Mouse (Mus musculus) forebrain, embryonic 10.5 days (tissue): Measurements from ENCODE around the gene Ranbp2. TPM values are rescaled to one million over a fixed set of nuclear protein-coding genes. Genes with fewer than 3 reads are reported as not detected.
A peak's percentile ranks its signal among the peaks of the same experiment; 100 is the strongest.

Source experiments
- DNase-seq: peaks from one replicate; pipeline ENCODE4 v3.0.0-alpha.2; 2017; ENCODE audit warnings: low spot score; ENCODE audit errors: extremely low spot score
- H3K27ac ChIP-seq: fragments of 300-500 bp; sonication (generic); 2 replicates; pipeline ENCODE4 v1.5.1; 2016; ENCODE audit warnings: mild to moderate bottlenecking
- H3K27me3 ChIP-seq: fragments of 300-500 bp; sonication (generic); 2 replicates; pipeline ENCODE4 v1.6.1; 2016; ENCODE audit warnings: mild to moderate bottlenecking; ENCODE audit not compliant: poor library complexity, severe bottlenecking
- H3K36me3 ChIP-seq: fragments of 300-500 bp; sonication (generic); replicated peaks from 2 replicates; pipeline ENCODE4 v1.6.1; 2016; ENCODE audit warnings: mild to moderate bottlenecking, moderate library complexity
- H3K4me1 ChIP-seq: fragments of 300-500 bp; sonication (generic); 2 replicates; pipeline ENCODE4 v1.6.1; 2016
- H3K4me3 ChIP-seq: fragments of 300-500 bp; sonication (generic); 2 replicates; pipeline ENCODE4 v1.5.1; 2016; ENCODE audit warnings: mild to moderate bottlenecking, moderate library complexity
- H3K9me3 ChIP-seq: fragments of 300-500 bp; sonication (generic); 2 replicates; pipeline ENCODE4 v1.6.1; 2016; ENCODE audit warnings: mild to moderate bottlenecking, moderate library complexity
- WGBS: fragments of 180-500 bp; shearing (Covaris S2); methylation state at CpG from one replicate; pipeline ENCODE4 v1.1.7; 2016; 5-methylcytosine and 5-hydroxymethylcytosine counted together
- polyA plus RNA-seq: library from polyadenylated mRNA; unstranded; fragments of >200 nt; fragmentation: Nextera tagmentation; extraction: Ambion mirVana; gene quantifications from 2 replicates; pipeline ENCODE4 v1.2.1, GENCODE M21; 2016

Gene Ranbp2
- polyA plus RNA-seq, result 29.0 and 30.5 TPM in 2 replicates

DNA sequence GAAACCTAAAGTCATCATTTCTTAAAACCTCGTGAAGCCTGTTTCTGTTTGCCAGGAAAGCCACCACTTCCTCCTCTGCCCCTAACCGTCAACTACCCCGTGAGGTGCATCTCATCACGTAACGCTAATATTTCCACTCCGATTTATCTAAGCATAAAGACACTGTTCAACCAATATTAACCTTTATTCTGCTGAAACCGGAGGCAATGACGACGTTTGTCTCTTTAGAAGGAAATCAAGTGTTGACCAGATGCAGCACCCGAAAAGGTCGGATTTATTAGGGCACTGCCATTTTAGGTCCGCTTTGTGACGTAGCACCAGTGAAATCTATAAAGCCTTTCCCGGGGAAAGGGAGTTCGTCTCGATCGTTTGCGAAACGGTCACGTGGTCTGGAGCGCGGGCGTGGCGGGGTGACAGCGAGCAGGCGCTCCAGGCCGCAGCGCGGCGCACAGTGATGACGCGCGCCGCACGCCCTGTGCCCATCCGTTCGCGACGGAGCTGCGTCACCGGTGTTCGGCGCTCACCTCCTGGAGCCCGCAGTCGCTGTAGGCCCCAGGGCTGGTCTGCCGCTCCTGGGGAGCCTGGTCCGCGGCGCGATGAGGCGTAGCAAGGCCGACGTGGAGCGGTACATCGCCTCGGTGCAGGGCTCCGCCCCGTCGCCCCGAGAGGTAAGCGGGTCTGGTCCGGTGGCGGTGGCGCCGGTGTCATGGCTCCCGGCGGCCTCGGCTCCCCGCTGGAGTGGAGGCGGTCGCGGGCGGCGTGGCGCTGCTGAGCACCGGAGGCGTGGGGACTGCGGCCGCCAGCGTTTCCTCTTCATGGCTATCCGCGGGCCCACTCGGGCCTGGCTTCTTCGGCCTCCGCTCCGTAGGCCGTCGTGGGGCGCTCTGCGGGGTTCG lies at the start of gene Ranbp2:
TSS of gene Ranbp2 (plus strand) at position 537 of the 896 bp plus-strand sequence.
- under 1% methylated on average over 87 of the region's 91 CpGs for WGBS
- H3K27me3 ChIP-seq, result no peaks in the 10 kb centered on the region
- DNase-seq, result peak; percentile 95

DNA sequence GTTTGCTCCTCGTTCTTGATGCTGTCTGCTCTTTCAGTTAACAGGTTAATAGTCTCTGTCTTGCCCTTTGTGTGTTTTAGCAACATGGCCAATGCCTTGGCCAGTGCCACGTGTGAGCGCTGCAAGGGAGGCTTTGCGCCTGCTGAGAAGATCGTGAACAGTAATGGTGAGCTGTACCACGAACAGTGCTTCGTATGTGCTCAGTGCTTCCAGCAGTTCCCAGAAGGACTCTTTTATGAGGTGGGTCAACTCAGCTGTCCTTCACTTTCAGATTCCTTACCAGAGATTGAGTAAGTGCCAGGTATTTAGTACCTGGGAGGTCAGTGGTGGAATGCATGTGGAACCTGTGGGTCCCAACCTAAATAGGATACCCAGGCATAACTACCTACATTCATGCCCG lies 47.8 kb upstream of the Ranbp2 start:
- Histone ChIP-seq H3K27me3 (no peaks in the 10 kb centered on the region), H3K36me3 (peaks cover 32% of the 10 kb centered on the region), H3K9me3 (no peaks in the 10 kb centered on the region), H3K4me3 (no peak overlapping the region), H3K27ac (no peak overlapping the region), H3K4me1 (no peaks in the 10 kb centered on the region)
- WGBS, result 93% methylated on average over 8 of the region's 8 CpGs
- no peak for DNase-seq

More for the DNA sequence above, at the start of gene Ranbp2:
- peaks cover 14% of the 10 kb centered on the region for H3K4me1 ChIP-seq
- no peaks in the 10 kb centered on the region for H3K36me3 ChIP-seq
- H3K9me3 ChIP-seq, result no peaks in the 10 kb centered on the region
- H3K27ac ChIP-seq, result peak within 1 kb of the TSS; percentile 96
- peak within 1 kb of the TSS; percentile 70 for H3K4me3 ChIP-seq

DNA sequence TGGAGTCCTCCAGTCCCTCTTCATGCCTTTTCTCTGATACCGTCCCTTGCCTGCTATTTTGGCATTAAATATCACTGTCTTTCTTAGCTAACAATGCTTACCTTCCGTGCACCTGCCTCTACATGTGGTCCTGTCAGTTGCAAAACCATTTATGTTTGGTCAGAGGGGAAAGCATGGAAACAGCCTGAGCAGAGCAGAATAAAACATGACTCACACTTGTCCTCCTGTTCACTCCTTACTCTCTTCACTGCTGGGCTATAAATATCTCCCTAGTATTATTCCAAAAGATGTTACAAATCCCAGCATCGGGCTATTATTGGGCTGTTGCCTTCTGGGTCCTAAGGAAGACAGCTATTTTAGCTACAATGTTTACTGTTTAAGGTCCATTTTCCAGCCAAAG lies 44.9 kb upstream of the Ranbp2 start:
- Histone ChIP-seq H3K27ac (no peak overlapping the region), H3K36me3 (peaks cover 42% of the 10 kb centered on the region), H3K4me3 (no peak overlapping the region), H3K9me3 (no peaks in the 10 kb centered on the region), H3K4me1 (no peaks in the 10 kb centered on the region), H3K27me3 (no peaks in the 10 kb centered on the region)
- 88% methylated on average over 3 of the region's 3 CpGs for WGBS
- DNase-seq, result no peak

DNA sequence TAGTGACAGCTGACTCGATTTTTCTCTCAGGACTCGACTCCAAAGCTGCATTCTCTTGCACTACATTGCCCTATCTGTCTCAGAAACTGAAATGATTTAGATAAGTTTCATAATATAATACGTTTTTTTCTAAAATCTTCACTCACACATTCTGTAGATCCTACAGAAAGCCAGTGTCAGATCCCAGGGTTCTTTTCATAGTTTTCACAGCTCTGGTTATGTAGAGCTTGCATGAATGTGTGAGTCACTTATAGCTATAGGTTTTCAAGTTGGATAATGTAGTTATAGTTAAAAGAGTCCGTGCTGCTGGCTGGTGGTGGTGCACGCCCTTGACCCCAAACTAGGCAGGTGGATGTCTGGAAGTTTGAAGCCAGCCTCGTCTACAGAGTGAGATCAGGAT lies 42.1 kb upstream of the Ranbp2 start:
- no peak overlapping the region for H3K27ac ChIP-seq
- DNase-seq, result no peak
- H3K27me3 ChIP-seq, result no peaks in the 10 kb centered on the region
- 90% methylated on average over 6 of the region's 6 CpGs for WGBS
- no peaks in the 10 kb centered on the region for H3K4me1 ChIP-seq
- H3K36me3 ChIP-seq, result peaks cover 51% of the 10 kb centered on the region
- no peak overlapping the region for H3K4me3 ChIP-seq
- H3K9me3 ChIP-seq, result no peaks in the 10 kb centered on the region

DNA sequence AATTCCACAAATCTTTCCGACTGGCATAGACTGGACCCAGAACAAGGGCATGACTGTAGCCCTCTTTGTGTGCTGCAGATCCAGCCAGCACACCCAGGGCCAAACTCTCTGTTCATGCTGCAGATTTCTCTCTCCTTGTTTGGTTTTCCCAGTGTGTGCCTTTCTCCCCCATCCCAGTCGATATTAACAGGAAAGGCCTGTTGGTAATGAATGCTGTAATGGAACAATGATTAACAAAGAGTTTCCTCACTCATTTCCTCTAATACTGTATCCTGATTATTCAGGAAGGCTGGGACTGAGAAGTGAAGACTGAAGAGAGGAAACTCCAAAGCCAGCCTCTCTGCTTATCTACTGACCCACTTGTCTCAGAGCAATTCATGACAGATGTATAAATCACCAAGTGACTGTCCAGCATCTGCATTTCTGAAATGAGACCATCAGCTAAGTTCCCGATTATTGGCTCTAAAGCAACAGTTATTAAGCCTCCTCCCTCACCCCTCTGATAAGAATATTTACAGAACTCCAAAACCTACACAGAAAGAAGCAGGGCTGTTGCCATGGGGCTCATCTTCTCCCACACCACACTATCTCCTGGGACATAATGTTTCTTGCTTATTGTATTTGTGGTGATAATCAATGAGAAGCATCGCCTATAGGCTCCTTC lies 41.3 kb upstream of the Ranbp2 start:
- no peak overlapping the region for H3K27ac ChIP-seq
- no peaks in the 10 kb centered on the region for H3K4me1 ChIP-seq
- DNase-seq, result no peak
- no peak overlapping the region for H3K4me3 ChIP-seq
- 90% methylated on average over 4 of the region's 4 CpGs for WGBS
- peaks cover 59% of the 10 kb centered on the region for H3K36me3 ChIP-seq
- no peaks in the 10 kb centered on the region for H3K9me3 ChIP-seq
- no peaks in the 10 kb centered on the region for H3K27me3 ChIP-seq

DNA sequence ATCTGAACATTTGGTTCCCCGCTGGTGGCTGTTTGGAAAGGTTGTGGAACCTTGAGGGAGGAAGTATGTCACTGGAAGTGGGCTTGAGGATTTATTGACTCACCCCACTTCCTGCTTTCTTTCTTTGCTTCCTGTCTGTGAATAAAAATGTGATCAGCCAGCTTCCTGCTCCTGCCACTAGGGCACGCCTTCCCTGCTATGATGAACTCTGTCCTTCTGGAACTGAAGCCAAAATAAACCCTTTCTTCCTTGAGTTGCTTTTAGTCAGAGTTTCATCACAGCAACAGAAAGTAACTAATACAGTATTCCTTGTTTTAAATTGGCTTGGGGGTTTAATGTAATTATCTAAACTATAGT lies 40.8 kb upstream of the Ranbp2 start:
- no peaks in the 10 kb centered on the region for H3K27me3 ChIP-seq
- no peaks in the 10 kb centered on the region for H3K4me1 ChIP-seq
- no peak overlapping the region for H3K27ac ChIP-seq
- no peak overlapping the region for H3K4me3 ChIP-seq
- DNase-seq, result no peak
- 84% methylated on average over 2 of the region's 2 CpGs for WGBS
- H3K9me3 ChIP-seq, result no peaks in the 10 kb centered on the region
- peaks cover 63% of the 10 kb centered on the region for H3K36me3 ChIP-seq

DNA sequence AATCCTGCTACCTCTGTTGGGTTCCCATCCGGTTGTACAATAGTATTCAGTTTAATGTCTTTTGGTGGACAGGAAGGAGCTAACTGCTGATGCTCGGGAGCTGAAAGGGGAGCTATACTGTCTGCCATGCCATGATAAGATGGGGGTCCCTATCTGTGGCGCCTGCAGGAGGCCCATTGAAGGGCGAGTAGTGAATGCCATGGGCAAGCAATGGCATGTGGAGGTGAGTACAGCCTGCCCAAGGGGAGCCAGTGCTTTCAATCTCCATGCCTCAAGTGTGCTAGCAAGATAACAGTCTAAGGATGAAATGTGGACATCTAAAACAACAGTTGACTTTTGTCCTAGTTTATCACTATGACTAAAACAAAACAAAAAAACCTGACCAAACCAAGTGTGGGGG lies 34.4 kb upstream of the Ranbp2 start:
- WGBS, result 90% methylated on average over 4 of the region's 4 CpGs
- Histone ChIP-seq H3K9me3 (no peaks in the 10 kb centered on the region), H3K27me3 (no peaks in the 10 kb centered on the region), H3K36me3 (peaks cover 89% of the 10 kb centered on the region), H3K4me3 (no peak overlapping the region), H3K27ac (no peak overlapping the region), H3K4me1 (no peaks in the 10 kb centered on the region)
- no peak for DNase-seq

DNA sequence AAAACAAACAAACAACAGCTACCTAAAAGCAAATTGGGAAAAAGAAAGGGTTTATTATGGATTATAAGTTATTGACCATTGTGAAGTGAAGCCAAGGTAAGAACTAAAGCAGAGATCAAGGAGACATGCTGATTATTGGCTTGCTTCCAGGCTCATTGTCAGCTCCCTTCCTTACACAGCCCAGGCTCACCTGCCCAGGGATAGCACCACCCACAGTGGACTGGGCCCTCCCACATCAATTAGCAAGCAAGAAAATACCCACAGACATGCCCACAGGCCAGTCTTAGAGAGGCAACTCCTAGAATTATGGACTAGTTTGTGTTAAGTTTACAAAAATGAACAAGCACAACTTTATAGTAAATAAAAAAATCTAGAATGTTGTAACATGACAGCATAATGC lies 33.9 kb upstream of the Ranbp2 start:
- no peaks in the 10 kb centered on the region for H3K9me3 ChIP-seq
- no peaks in the 10 kb centered on the region for H3K4me1 ChIP-seq
- no peak overlapping the region for H3K27ac ChIP-seq
- peaks cover 91% of the 10 kb centered on the region for H3K36me3 ChIP-seq
- no peaks in the 10 kb centered on the region for H3K27me3 ChIP-seq
- no peak overlapping the region for H3K4me3 ChIP-seq
- DNase-seq, result no peak

DNA sequence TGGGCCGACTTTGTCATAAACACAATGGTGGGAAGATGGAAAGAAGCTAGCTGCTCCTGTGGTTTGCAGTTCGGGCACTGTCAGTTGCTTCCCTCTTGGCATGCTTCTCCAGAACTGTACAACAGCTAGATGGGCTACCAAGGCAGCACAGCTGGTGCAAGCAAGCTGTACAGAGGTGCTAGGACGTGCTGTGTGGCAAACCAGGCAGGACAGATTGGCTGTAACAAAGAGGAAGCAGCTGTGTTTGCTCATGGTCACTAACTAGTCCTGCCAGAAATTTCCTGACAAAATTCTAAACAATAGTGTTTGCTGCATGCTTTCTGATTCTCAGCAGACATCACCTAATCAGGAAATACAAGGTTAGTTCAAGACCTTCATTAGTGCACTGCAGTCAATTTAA lies 30.0 kb upstream of the Ranbp2 start:
- Histone ChIP-seq H3K4me1 (no peaks in the 10 kb centered on the region), H3K27me3 (no peaks in the 10 kb centered on the region), H3K36me3 (peaks cover 82% of the 10 kb centered on the region), H3K9me3 (no peaks in the 10 kb centered on the region), H3K27ac (no peak overlapping the region), H3K4me3 (no peak overlapping the region)
- DNase-seq, result no peak
- WGBS, result 85% methylated on average over 3 of the region's 3 CpGs

DNA sequence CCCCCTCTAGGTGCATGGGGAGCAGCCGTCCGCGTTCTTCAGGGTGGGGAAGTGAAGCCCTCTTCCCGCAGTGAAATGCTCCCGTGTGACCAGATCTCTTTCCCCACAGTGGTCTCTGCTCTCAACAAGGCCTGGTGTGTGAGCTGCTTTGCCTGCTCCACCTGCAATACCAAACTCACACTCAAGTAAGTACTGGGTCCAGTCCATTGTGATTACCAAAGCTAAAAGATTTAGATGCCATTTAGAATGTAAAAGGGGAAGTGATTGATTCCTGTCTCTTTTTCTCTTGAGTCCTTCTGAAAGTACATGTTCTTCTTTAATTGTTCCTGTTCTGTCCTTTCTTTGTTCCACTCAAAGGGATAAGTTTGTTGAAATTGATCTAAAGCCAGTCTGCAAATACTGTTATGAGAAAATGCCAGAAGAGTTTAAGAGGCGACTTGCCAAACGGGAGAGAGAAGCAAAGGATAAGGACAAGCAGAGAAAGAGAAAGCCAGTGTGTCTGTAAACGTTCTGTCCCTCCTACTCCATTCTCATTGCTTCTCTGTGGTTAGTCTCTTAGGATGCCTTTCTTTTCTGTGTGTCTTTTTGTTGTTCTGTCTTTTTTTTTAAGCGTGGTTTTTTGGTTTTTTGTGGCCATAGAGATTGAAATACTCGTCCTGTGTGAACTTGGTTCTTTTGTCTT lies 28.3 kb upstream of the Ranbp2 start:
- Histone ChIP-seq H3K4me1 (no peaks in the 10 kb centered on the region), H3K27ac (no peak overlapping the region), H3K4me3 (no peak overlapping the region), H3K36me3 (peaks cover 77% of the 10 kb centered on the region), H3K27me3 (no peaks in the 10 kb centered on the region), H3K9me3 (no peaks in the 10 kb centered on the region)
- 88% methylated on average over 10 of the region's 10 CpGs for WGBS
- DNase-seq, result no peak

DNA sequence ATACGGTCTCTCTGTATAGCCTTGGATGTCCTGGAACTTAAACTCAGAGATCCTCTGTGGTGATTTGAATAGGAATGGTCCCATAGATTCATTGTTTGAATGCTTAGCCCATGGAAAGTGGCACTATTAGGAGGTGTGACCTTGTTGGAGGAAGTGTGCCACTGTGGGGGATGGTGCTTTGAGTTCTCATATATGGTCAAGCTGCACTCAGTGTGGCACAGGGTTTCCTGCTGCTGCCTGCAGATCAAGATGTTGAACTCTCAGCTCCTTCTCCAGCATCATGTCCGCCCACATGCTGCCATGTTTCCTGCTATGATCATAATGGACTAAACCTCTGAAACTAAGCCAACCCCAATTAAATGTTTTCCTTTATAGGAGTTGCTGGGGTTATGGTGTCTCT lies 18.8 kb upstream of the Ranbp2 start:
- Histone ChIP-seq H3K27ac (no peak overlapping the region), H3K4me1 (no peaks in the 10 kb centered on the region), H3K36me3 (peaks cover 17% of the 10 kb centered on the region), H3K27me3 (no peaks in the 10 kb centered on the region), H3K4me3 (no peak overlapping the region), H3K9me3 (no peaks in the 10 kb centered on the region)
- no peak for DNase-seq
- WGBS, result 92% methylated on average over 2 of the region's 2 CpGs

DNA sequence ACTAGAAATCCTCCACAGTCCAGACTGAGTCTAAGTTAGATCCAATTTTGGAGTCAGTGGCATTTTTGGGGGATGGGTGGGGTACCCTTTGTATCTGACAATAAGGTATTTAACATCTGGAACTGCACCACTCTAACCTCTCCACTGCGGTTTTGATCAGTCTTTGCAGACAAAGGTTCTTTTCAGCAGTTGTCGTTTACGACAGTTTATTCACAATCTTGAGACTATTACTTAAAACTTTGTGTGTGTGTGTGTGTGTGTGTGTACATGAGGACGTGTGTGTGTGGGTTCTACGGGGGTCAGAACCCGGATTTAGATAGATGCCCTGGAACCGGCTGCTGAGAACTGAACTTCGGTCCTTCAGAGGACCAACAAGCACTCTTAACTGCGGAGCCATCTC lies 870 bp upstream of the Ranbp2 start:
- H3K36me3 ChIP-seq, result no peaks in the 10 kb centered on the region
- peaks cover 14% of the 10 kb centered on the region for H3K4me1 ChIP-seq
- no peaks in the 10 kb centered on the region for H3K27me3 ChIP-seq
- peak overlapping the region; percentile 96 for H3K27ac ChIP-seq
- peak; percentile 24 for DNase-seq
- H3K9me3 ChIP-seq, result no peaks in the 10 kb centered on the region
- WGBS, result 27% methylated on average over 9 of the region's 9 CpGs
- H3K4me3 ChIP-seq, result peak overlapping the region; percentile 70

DNA sequence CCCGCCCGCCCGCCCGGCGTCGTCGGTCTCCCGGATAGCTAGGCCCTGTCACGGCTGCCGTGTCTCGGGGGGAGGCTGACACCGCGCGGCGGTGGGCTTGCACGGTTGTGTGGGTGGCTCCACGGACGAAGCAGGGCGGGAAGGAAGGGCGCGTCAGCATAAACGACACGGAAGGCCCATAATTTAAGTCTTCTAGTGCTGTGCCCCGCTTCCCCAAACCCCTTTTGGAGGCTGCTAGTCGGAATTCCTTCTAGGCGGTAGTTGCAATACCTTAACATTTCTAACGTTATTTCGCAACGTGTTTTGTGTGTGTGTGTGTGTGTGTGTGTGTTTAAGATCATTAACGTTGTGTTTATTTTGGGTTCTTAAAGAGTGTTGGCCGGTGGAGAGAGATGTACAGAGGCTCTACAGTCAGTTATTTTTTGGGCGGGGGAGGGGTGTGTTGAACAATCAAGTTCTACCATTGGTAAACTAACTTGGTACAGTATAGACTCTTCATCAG lies 611 bp downstream of the Ranbp2 start:
- H3K36me3 ChIP-seq, result peaks cover 4% of the 10 kb centered on the region
- H3K27ac ChIP-seq, result peak overlapping the region; percentile 96
- H3K4me1 ChIP-seq, result peaks cover 14% of the 10 kb centered on the region
- WGBS, result under 1% methylated on average over 32 of the region's 32 CpGs
- no peaks in the 10 kb centered on the region for H3K27me3 ChIP-seq
- no peaks in the 10 kb centered on the region for H3K9me3 ChIP-seq
- no peak for DNase-seq
- H3K4me3 ChIP-seq, result peak overlapping the region; percentile 70
